Mouse (Mus musculus) forebrain, postnatal 0 days (tissue): ENCODE measurements at regions not wholly inside any gene's neighbourhood (a gene's known extent, or its start where the extent isn't known, plus 50 kb on each side); places are given as distances from the start of the nearest gene placed in this dataset.
A peak's percentile ranks its signal among the peaks of the same experiment; 100 is the strongest.

Source experiments
- ATAC-seq: fragments of 200-750 bp; cut with Nextera tagmentation; 2 replicates; pipeline ENCODE4 v1.8.0; 2017; ENCODE audit warnings: mild to moderate bottlenecking, moderate library complexity
- DNase-seq: peaks from one replicate; pipeline ENCODE4 v3.0.0-alpha.2; 2015
- H3K27ac ChIP-seq: fragments of 300-500 bp; sonication (generic); 2 replicates; pipeline ENCODE4 v1.5.1; 2014; ENCODE audit warnings: low read depth, mild to moderate bottlenecking, antibody characterized with exemption, low read length, moderate library complexity, mixed read lengths
- H3K27me3 ChIP-seq: fragments of 300-500 bp; sonication (generic); 2 replicates; pipeline ENCODE4 v1.6.1; 2014; ENCODE audit warnings: mild to moderate bottlenecking, low read length, mixed read lengths; ENCODE audit not compliant: insufficient read depth
- H3K36me3 ChIP-seq: fragments of 300-500 bp; sonication (generic); 2 replicates; pipeline ENCODE4 v1.6.1; 2014; ENCODE audit warnings: mild to moderate bottlenecking, moderate library complexity; ENCODE audit not compliant: insufficient read depth
- H3K4me1 ChIP-seq: fragments of 300-500 bp; sonication (generic); 2 replicates; pipeline ENCODE4 v1.6.1; 2014; ENCODE audit warnings: antibody characterized with exemption; ENCODE audit not compliant: insufficient read depth
- H3K4me2 ChIP-seq: fragments of 300-500 bp; sonication (generic); 2 replicates; pipeline ENCODE4 v1.6.1; 2014; ENCODE audit warnings: low read depth, mild to moderate bottlenecking, moderate library complexity
- H3K4me3 ChIP-seq: fragments of 300-500 bp; sonication (generic); 2 replicates; pipeline ENCODE4 v1.5.1; 2014; ENCODE audit warnings: low read depth, low read length, mixed read lengths
- H3K9ac ChIP-seq: fragments of 300-500 bp; sonication (generic); 2 replicates; pipeline ENCODE4 v1.6.1; 2014; ENCODE audit warnings: mild to moderate bottlenecking
- H3K9me3 ChIP-seq: fragments of 300-500 bp; sonication (generic); 2 replicates; pipeline ENCODE4 v1.6.1; 2016; ENCODE audit warnings: low read length
- CTCF ChIP-seq: sonication (generic); IDR thresholded peaks from 2 replicates; pipeline ENCODE4 v1.5.1; 2016; ENCODE audit warnings: antibody characterized with exemption, control low read depth, low read depth
- WGBS: fragments of 180-500 bp; shearing (Covaris S2); extraction: QIAGEN DNeasy Blood & Tissue Kit; methylation state at CpG from one replicate; pipeline ENCODE4 v1.1.7; 2014; 5-methylcytosine and 5-hydroxymethylcytosine counted together

GRCm38 (mm10) chr7:69536072-69536471 is 787.0 kb upstream of the Arrdc4 start:
- no peak for DNase-seq
- no peak for ATAC-seq
- Histone ChIP-seq H3K4me1 (no peaks in the 10 kb centered on the region), H3K36me3 (no peaks in the 10 kb centered on the region), H3K27ac (no peak overlapping the region), H3K4me2 (no peak overlapping the region), H3K9ac (no peak overlapping the region), H3K9me3 (no peaks in the 10 kb centered on the region), H3K27me3 (no peaks in the 10 kb centered on the region), H3K4me3 (no peak overlapping the region)
- no peak for TF ChIP-seq CTCF
- WGBS, result 67% methylated on average over 1 of the region's 1 CpGs

- no peak for TF ChIP-seq CTCF
- Histone ChIP-seq H3K27ac (no peak overlapping the region), H3K4me3 (no peak overlapping the region), H3K4me1 (no peaks in the 10 kb centered on the region), H3K4me2 (no peak overlapping the region), H3K36me3 (no peaks in the 10 kb centered on the region), H3K9ac (no peak overlapping the region), H3K9me3 (no peaks in the 10 kb centered on the region), H3K27me3 (no peaks in the 10 kb centered on the region)
- DNase-seq, result no peak
- no peak for ATAC-seq
- WGBS, result 94% methylated on average over 2 of the region's 2 CpGs
These were observed 764.9 kb upstream of the Arrdc4 start for GRCm38 (mm10) chr7:69513966-69514365.

DNA sequence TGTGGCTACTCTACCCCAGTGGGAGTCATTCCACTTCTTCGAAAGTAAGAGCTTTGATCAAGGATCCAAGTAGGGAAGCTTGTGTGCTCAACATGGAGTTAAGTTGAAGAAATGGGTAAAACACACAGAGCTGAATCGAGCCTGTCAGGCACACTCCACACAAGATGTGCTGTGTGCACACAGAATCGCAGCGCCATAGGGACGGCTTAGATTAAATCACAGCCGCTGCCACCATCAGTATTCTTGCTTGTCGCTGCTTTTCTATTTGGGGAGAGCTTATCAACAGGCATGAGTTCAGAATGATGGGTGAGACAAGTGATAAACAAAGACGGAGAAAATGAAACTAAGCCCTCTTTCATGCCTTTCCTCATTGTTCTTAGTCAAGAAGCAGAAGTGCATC is 761.3 kb upstream of the Arrdc4 start:
- Histone ChIP-seq H3K27ac (no peak overlapping the region), H3K4me1 (no peaks in the 10 kb centered on the region), H3K4me3 (peak overlapping the region; percentile 24), H3K9ac (no peak overlapping the region), H3K4me2 (peak overlapping the region; percentile 21; the same call in 1 of the 2 replicates), H3K9me3 (no peaks in the 10 kb centered on the region), H3K36me3 (no peaks in the 10 kb centered on the region), H3K27me3 (no peaks in the 10 kb centered on the region)
- WGBS, result 29% methylated on average over 8 of the region's 8 CpGs
- ATAC-seq (peak; percentile 48; the same call in 1 of the 2 replicates), DNase-seq (peak; percentile 40)
- TF ChIP-seq CTCF, result no peak

GRCm38 (mm10) chr7:69493062-69493930 is 744.3 kb upstream of the Arrdc4 start:
- peak; percentile 44; the same call in 1 of the 2 replicates for ATAC-seq
- H3K4me3 ChIP-seq, result no peak overlapping the region

GRCm38 (mm10) chr7:69490566-69491466 is 741.8 kb upstream of the Arrdc4 start:
- TF ChIP-seq CTCF, result peak; percentile 95
- Histone ChIP-seq H3K27me3 (no peaks in the 10 kb centered on the region), H3K36me3 (no peaks in the 10 kb centered on the region), H3K27ac (no peak overlapping the region), H3K4me1 (no peaks in the 10 kb centered on the region), H3K4me2 (peak overlapping the region; percentile 4; the same call in 1 of the 2 replicates), H3K9ac (no peak overlapping the region), H3K9me3 (no peaks in the 10 kb centered on the region), H3K4me3 (no peak overlapping the region)
- ATAC-seq, result peak; percentile 91
- peak; percentile 89 for DNase-seq
- 34% methylated on average over 16 of the region's 16 CpGs for WGBS

More at GRCm38 (mm10) chr7:69493062-69493930, 744.3 kb upstream of the Arrdc4 start:
- TF ChIP-seq CTCF, result no peak
- no peaks in the 10 kb centered on the region for H3K36me3 ChIP-seq
- peak; percentile 29 for DNase-seq
- H3K27me3 ChIP-seq, result no peaks in the 10 kb centered on the region
- no peaks in the 10 kb centered on the region for H3K4me1 ChIP-seq
- no peak overlapping the region for H3K27ac ChIP-seq
- peak overlapping the region; percentile 3; the same call in 1 of the 2 replicates for H3K4me2 ChIP-seq
- no peaks in the 10 kb centered on the region for H3K9me3 ChIP-seq
- H3K9ac ChIP-seq, result no peak overlapping the region
- 48% methylated on average over 18 of the region's 18 CpGs for WGBS

- Histone ChIP-seq H3K27me3 (no peaks in the 10 kb centered on the region), H3K36me3 (no peaks in the 10 kb centered on the region), H3K27ac (no peak overlapping the region), H3K4me3 (no peak overlapping the region), H3K4me1 (no peaks in the 10 kb centered on the region), H3K9me3 (no peaks in the 10 kb centered on the region), H3K9ac (no peak overlapping the region), H3K4me2 (no peak overlapping the region)
- no peak for TF ChIP-seq CTCF
- peak; percentile 25 for DNase-seq
- WGBS, result 46% methylated on average over 6 of the region's 6 CpGs
- peak; percentile 46; the same call in 1 of the 2 replicates for ATAC-seq
These were observed 739.6 kb upstream of the Arrdc4 start for GRCm38 (mm10) chr7:69488630-69489029.
